In genomic region chr15:79619770-79620414, GRCm38 (mm10) we compare ENCODE assay signal across 19 mouse cellular contexts. TPM values are rescaled to one million over a fixed set of nuclear protein-coding genes. Genes with fewer than 3 reads are reported as not detected.
DNase-seq lines count a peak whose midpoint lies in the region; ATAC-seq and TF ChIP-seq lines count a peak whose summit lies in the region.
"Had no signal": no experiment of that assay in that cellular context is flagged by ENCODE, and none has a peak within 500 bp of the region (broad histone marks: within the 10 kb centered on the region; RNA-seq: fewer than 3 reads in every experiment).

No protein-coding gene starts in this region.

- no peaks in the 10 kb centered on the region for H3K36me3 ChIP-seq in lung, embryonic 15.5 days
- no peaks in the 10 kb centered on the region for H3K36me3 ChIP-seq in liver, embryonic 14.5 days (replicated peaks; ENCODE audit: control insufficient read depth, insufficient read depth, low read depth)
- H3K36me3 ChIP-seq in embryonic facial prominence, embryonic 10.5 days (replicated peaks): peaks cover 76% of the 10 kb centered on the region

- ATAC-seq in lung, embryonic 15.5 days (ENCODE audit: borderline replicate concordance, extremely low read depth, low FRiP score, low TSS enrichment): peak; percentile 35; the same call in 1 of the 2 replicates
- ATAC-seq in liver, embryonic 14.5 days (ENCODE audit: insufficient read depth): peak; percentile 72; the same call in 1 of the 2 replicates
- ATAC-seq: forebrain, embryonic 15.5 days; inflammation-experienced regulatory T-cells, adult 6 months; midbrain, embryonic 15.5 days had no signal

- H3K4me2 ChIP-seq in lung, embryonic 15.5 days: no peak overlapping the region
- no peak overlapping the region for H3K4me2 ChIP-seq in liver, embryonic 14.5 days (ENCODE audit: low read depth)
- H3K4me2 ChIP-seq: forebrain, embryonic 15.5 days; heart, embryonic 13.5 days; kidney, embryonic 15.5 days; midbrain, embryonic 15.5 days had no signal

- H3K9me3 ChIP-seq in lung, embryonic 15.5 days: no peaks in the 10 kb centered on the region
- H3K9me3 ChIP-seq in liver, embryonic 14.5 days (ENCODE audit: control insufficient read depth, low read length): no peaks in the 10 kb centered on the region
- no peaks in the 10 kb centered on the region for H3K9me3 ChIP-seq in embryonic facial prominence, embryonic 10.5 days
- H3K9me3 ChIP-seq: forebrain, embryonic 15.5 days; heart, embryonic 13.5 days; kidney, embryonic 15.5 days; midbrain, embryonic 15.5 days had no signal

- H3K4me3 ChIP-seq in lung, embryonic 15.5 days: no peak overlapping the region
- no peak overlapping the region for H3K4me3 ChIP-seq in liver, embryonic 14.5 days (ENCODE audit: insufficient read depth in 1 of 2, low read depth in 2 of 2, low read length in 2 of 2)
- H3K4me3 ChIP-seq in embryonic facial prominence, embryonic 10.5 days: no peak overlapping the region
- H3K4me3 ChIP-seq: erythroblast, embryonic 14.5 days; forebrain, embryonic 15.5 days; heart, embryonic 13.5 days; kidney, embryonic 15.5 days; midbrain, embryonic 15.5 days had no signal

- no peak for TF ChIP-seq EP300 in liver, embryonic 14.5 days (IDR thresholded peaks at IDR 0.05; ENCODE audit: low read depth)

- 71% methylated on average over 11 of the region's 11 CpGs for WGBS in lung, embryonic 15.5 days
- WGBS in liver, embryonic 14.5 days (ENCODE audit: insufficient replicate concordance): 53% methylated on average over 11 of the region's 11 CpGs
- 85% methylated on average over 11 of the region's 11 CpGs for WGBS in embryonic facial prominence, embryonic 10.5 days

- H3K27ac ChIP-seq in lung, embryonic 15.5 days: no peak overlapping the region
- H3K27ac ChIP-seq in liver, embryonic 14.5 days: no peak overlapping the region
- no peak overlapping the region for H3K27ac ChIP-seq in embryonic facial prominence, embryonic 10.5 days (replicated peaks)
- H3K27ac ChIP-seq: forebrain, embryonic 15.5 days; heart, embryonic 13.5 days; kidney, embryonic 15.5 days; midbrain, embryonic 15.5 days had no signal

- no peak for TF ChIP-seq CTCF in liver, embryonic 14.5 days (IDR thresholded peaks at IDR 0.05; ENCODE audit: low read depth)

- H3K4me1 ChIP-seq in lung, embryonic 15.5 days: no peaks in the 10 kb centered on the region
- peaks cover 0 to 6% of the 10 kb centered on the region in 2 experiments; a peak in 3 of 4 replicates for H3K4me1 ChIP-seq in liver, embryonic 14.5 days (replicated peaks; ENCODE audit: control insufficient read depth in 2 of 2, insufficient read depth in 2 of 2, low read length in 1 of 2)
- peaks cover 4% of the 10 kb centered on the region; the same call in 1 of the 2 replicates for H3K4me1 ChIP-seq in embryonic facial prominence, embryonic 10.5 days
- H3K4me1 ChIP-seq: forebrain, embryonic 15.5 days; heart, embryonic 13.5 days; kidney, embryonic 15.5 days; midbrain, embryonic 15.5 days had no signal

- H3K9ac ChIP-seq in lung, embryonic 15.5 days: no peak overlapping the region
- no peak overlapping the region for H3K9ac ChIP-seq in liver, embryonic 14.5 days (replicated peaks)
- H3K9ac ChIP-seq: forebrain, embryonic 15.5 days; heart, embryonic 13.5 days; kidney, embryonic 15.5 days; midbrain, embryonic 15.5 days had no signal

- H3K27me3 ChIP-seq in lung, embryonic 15.5 days: no peaks in the 10 kb centered on the region
- no peaks in the 10 kb centered on the region for H3K27me3 ChIP-seq in liver, embryonic 14.5 days (ENCODE audit: control insufficient read depth, insufficient read depth, low read length)
- H3K27me3 ChIP-seq in embryonic facial prominence, embryonic 10.5 days (replicated peaks; ENCODE audit: low read depth, poor library complexity, severe bottlenecking): no peaks in the 10 kb centered on the region
- H3K27me3 ChIP-seq: forebrain, embryonic 15.5 days; heart, embryonic 13.5 days; kidney, embryonic 15.5 days; midbrain, embryonic 15.5 days had no signal

- DNase-seq in embryo, embryonic 11 days: peak; percentile 28
- no peak for DNase-seq in embryo, embryonic 9.5 days (ENCODE audit: extremely low spot score)
- no peak for DNase-seq in lung, adult 18-20 months
- peak in 1 of 3 experiments; percentile 27 for DNase-seq in liver, embryonic 14.5 days (ENCODE audit: low read depth in 3 of 3, low spot score in 3 of 3)
- DNase-seq in embryonic facial prominence, embryonic 10.5 days (ENCODE audit: low spot score): no peak
- DNase-seq in adrenal gland, postnatal 14 days: no peak
- no peak for DNase-seq in thymus, postnatal 10 days (ENCODE audit: low spot score in 2 of 2)
- DNase-seq: adrenal gland, adult 8-10 months; cerebellum, adult 8-10 months; right cerebral cortex, postnatal 25 days; thymus, postnatal 14 days had no signal

RNA-seq across cellular contexts. Expression of gene Dmc1, which starts 15.0 kb away (rescaled TPM):
- polyA plus RNA-seq in lung, embryonic 15.5 days (2015; fragmentation: Nextera tagmentation; extraction: Ambion mirVana): 3.3 TPM in 2 replicates
- 0.22 and 0.40 TPM in 2 replicates for polyA plus RNA-seq in liver, embryonic 14.5 days (2012; rRNA removed)
- polyA plus RNA-seq in liver, embryonic 14.5 days (2014; fragmentation: Nextera tagmentation; extraction: Ambion mirVana): 0.32 TPM in 2 replicates
- polyA plus RNA-seq in embryonic facial prominence, embryonic 10.5 days (2016; fragmentation: Nextera tagmentation; extraction: Ambion mirVana): 1.2 and 1.4 TPM in 2 replicates
- total RNA-seq in adrenal gland, postnatal 14 days (2021): 3.1 TPM in 2 replicates
- total RNA-seq: gastrocnemius, adult 18-20 months had no signal
- polyA plus RNA-seq: erythroblast, embryonic 14.5 days; inflammation-experienced regulatory T-cells, adult 6 months had no signal

RNA-seq across cellular contexts. Expression of gene Fam227a, which starts 38.9 kb away (rescaled TPM):
- 1.6 TPM in 2 replicates for polyA plus RNA-seq in lung, embryonic 15.5 days (2015; fragmentation: Nextera tagmentation; extraction: Ambion mirVana)
- 0.26 and 0.35 TPM in 2 replicates for polyA plus RNA-seq in liver, embryonic 14.5 days (2012; rRNA removed)
- 0.06 TPM in 1 of 2 replicates, not detected in the other for polyA plus RNA-seq in liver, embryonic 14.5 days (2014; fragmentation: Nextera tagmentation; extraction: Ambion mirVana)
- polyA plus RNA-seq in embryonic facial prominence, embryonic 10.5 days (2016; fragmentation: Nextera tagmentation; extraction: Ambion mirVana): 2.0 and 2.3 TPM in 2 replicates
- total RNA-seq in adrenal gland, postnatal 14 days (2021): 2.6 and 4.8 TPM in 2 replicates
- polyA plus RNA-seq: erythroblast, embryonic 14.5 days had no signal

RNA-seq across cellular contexts. Expression of gene Cby1, which starts 39.1 kb away (rescaled TPM):
- 63.9 and 65.6 TPM in 2 replicates for polyA plus RNA-seq in lung, embryonic 15.5 days (2015; fragmentation: Nextera tagmentation; extraction: Ambion mirVana)
- 4.0 and 4.6 TPM in 2 replicates for polyA plus RNA-seq in liver, embryonic 14.5 days (2012; rRNA removed)
- polyA plus RNA-seq in liver, embryonic 14.5 days (2014; fragmentation: Nextera tagmentation; extraction: Ambion mirVana): 13.4 and 15.7 TPM in 2 replicates
- polyA plus RNA-seq in embryonic facial prominence, embryonic 10.5 days (2016; fragmentation: Nextera tagmentation; extraction: Ambion mirVana): 60.3 and 69.6 TPM in 2 replicates
- 21.9 and 24.8 TPM in 2 replicates for total RNA-seq in adrenal gland, postnatal 14 days (2021)

RNA-seq across cellular contexts. Expression of gene Tomm22, which starts 50.8 kb away (rescaled TPM):
- polyA plus RNA-seq in lung, embryonic 15.5 days (2015; fragmentation: Nextera tagmentation; extraction: Ambion mirVana): 235 and 247 TPM in 2 replicates
- 51.1 and 58.4 TPM in 2 replicates for polyA plus RNA-seq in liver, embryonic 14.5 days (2012; rRNA removed)
- 142 and 148 TPM in 2 replicates for polyA plus RNA-seq in liver, embryonic 14.5 days (2014; fragmentation: Nextera tagmentation; extraction: Ambion mirVana)
- 250 and 258 TPM in 2 replicates for polyA plus RNA-seq in embryonic facial prominence, embryonic 10.5 days (2016; fragmentation: Nextera tagmentation; extraction: Ambion mirVana)
- total RNA-seq in adrenal gland, postnatal 14 days (2021): 116 and 120 TPM in 2 replicates
